Comparison of ENCODE assay signal across 33 mouse cellular contexts in genomic region chr12:113071321-113071720, GRCm38 (mm10). TPM values are rescaled to one million over a fixed set of nuclear protein-coding genes. Genes with fewer than 3 reads are reported as not detected.
"Had no signal": no experiment of that assay in that cellular context is flagged by ENCODE, and none has a peak within 500 bp of the region (broad histone marks: within the 10 kb centered on the region; RNA-seq: fewer than 3 reads in every experiment).

No protein-coding gene starts in this region.

- H3K4me3 ChIP-seq: gastrocnemius, adult 2 months; heart, adult 2 months; heart, embryonic 10.5 days; heart, embryonic 12.5 days; hindbrain, embryonic 10.5 days; hindbrain, embryonic 12.5 days; intestine, embryonic 15.5 days; layer of hippocampus, adult 2 months; left cerebral cortex, adult 2 months; limb, embryonic 10.5 days; limb, embryonic 12.5 days; liver, embryonic 13.5 days; liver, embryonic 15.5 days had no signal

- H3K27me3 ChIP-seq: heart, embryonic 12.5 days; hindbrain, embryonic 12.5 days; intestine, embryonic 15.5 days; limb, embryonic 12.5 days; liver, embryonic 13.5 days; liver, embryonic 15.5 days had no signal

- H3K4me2 ChIP-seq: heart, embryonic 12.5 days; hindbrain, embryonic 12.5 days; hindbrain, embryonic 14.5 days; intestine, embryonic 15.5 days; limb, embryonic 12.5 days; liver, embryonic 11.5 days; liver, embryonic 13.5 days; liver, embryonic 15.5 days had no signal

- DNase-seq: gastrocnemius, postnatal 10 days; gastrocnemius, postnatal 25 days; heart, adult 2 months; heart, postnatal 10 days; heart, postnatal 4 days; kidney, adult 18-20 months; kidney, adult 8-10 months; kidney, postnatal 10 days; kidney, postnatal 25 days; kidney, postnatal 4 days; liver; liver, embryonic 13.5 days had no signal

RNA-seq across cellular contexts. Expression of gene Tex22, which starts 3.0 kb away (rescaled TPM):
- total RNA-seq: gastrocnemius, adult 2 months; gastrocnemius, postnatal 25 days; granulocyte monocyte progenitor cell, adult 5-6 weeks; heart, postnatal 25 days had no signal
- polyA plus RNA-seq: heart, adult 2 months; heart, embryonic 10.5 days; heart, embryonic 12.5 days; heart, embryonic 14.5 days; heart, embryonic 16.5 days; hindbrain, embryonic 10.5 days; hindbrain, embryonic 12.5 days; hindbrain, embryonic 16.5 days; intestine, embryonic 15.5 days; intestine, postnatal 0 days; kidney, embryonic 14.5 days; kidney, embryonic 16.5 days; limb, embryonic 12.5 days; liver, embryonic 11.5 days; liver, embryonic 13.5 days; liver, embryonic 15.5 days had no signal
